Mouse (Mus musculus) spleen, postnatal 4 days (tissue): Measurements from ENCODE around the gene Slc3a2.

ENCODE experiments used
- DNase-seq, 2 experiments: peaks; one replicate each; pipeline ENCODE4 v3.0.0; 2022; ENCODE audit warnings: low spot score in 2 of 2

Gene Slc3a2

DNA sequence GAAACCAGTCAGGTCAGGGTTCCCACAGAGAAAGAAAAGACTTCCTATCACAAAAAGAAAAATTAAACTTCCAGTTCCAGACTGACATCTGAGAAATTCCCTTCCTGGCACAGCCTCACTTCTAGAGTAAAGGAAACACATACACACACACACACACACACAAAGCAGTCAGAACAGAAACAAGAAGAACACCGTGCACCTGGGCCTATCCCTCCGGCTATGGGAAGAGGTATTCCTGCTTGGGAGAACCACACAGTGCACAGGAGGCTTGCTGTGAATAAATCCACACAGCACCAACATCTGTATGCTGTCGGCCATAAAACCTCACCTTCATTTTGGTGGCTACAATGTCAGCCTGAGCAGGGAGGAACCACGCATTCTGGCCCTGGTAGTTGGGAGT lies 11.7 kb downstream of the Slc3a2 start:
- DNase-seq = no peak

DNA sequence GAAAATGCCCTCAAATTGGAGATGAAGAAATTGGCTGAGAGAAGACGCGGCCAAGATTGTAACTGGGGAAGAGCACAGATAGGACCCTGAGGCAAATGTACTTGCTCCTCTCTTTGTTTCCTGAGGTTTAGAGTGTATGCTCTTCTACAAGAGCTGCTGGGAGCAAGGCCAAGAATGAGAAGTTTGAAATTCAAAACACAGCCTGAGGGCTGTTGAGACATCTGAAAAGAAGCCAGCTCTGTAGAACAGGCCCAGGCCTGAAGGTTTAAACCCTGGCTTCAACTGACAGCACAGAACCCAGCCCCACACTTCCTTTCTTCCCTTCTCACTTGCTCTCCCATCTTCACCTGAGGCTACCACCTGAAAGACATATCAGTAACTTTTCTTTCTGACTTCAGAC lies 13.1 kb downstream of the Slc3a2 start:
- DNase-seq = no peak

DNA sequence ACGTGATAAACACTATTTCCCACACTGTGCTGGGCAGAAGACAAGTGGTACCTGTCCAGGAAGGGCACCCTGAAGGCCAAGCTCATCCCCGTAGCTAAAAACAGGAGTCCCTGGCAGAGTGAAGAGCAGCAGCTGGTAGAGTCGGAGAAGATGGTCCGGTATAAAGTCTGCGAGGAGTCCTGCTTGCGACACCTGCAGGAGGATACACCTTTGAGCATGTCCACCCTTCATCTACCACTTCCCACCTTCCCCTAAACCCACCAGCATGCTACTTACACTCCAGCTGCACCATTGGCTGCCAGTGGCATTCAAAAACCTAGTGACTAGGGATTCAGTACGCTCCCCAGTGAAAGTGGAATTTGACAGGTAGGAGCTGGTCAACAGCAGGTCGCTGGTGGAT lies 14.2 kb downstream of the Slc3a2 start:
- DNase-seq = no peak

DNA sequence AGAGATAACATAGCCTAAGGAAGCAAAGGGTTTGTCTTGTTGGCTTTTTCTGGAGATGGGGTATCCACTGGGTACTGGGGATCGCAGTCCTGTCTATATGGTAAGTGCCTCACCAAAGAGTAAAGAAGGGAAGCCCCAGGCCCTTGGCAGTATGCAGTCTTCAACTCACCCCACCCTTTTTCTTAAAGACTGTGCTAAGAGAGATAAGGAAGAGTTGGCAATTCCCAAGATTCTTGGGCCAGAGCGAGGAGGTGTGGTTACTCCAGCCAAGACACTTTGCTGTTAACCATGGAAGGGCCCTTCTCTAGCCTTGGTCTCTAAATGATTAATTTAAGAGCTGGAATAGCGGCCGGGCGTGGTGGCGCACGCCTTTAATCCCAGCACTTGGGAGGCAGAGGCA lies 16.2 kb downstream of the Slc3a2 start:
- DNase-seq = no peak

DNA sequence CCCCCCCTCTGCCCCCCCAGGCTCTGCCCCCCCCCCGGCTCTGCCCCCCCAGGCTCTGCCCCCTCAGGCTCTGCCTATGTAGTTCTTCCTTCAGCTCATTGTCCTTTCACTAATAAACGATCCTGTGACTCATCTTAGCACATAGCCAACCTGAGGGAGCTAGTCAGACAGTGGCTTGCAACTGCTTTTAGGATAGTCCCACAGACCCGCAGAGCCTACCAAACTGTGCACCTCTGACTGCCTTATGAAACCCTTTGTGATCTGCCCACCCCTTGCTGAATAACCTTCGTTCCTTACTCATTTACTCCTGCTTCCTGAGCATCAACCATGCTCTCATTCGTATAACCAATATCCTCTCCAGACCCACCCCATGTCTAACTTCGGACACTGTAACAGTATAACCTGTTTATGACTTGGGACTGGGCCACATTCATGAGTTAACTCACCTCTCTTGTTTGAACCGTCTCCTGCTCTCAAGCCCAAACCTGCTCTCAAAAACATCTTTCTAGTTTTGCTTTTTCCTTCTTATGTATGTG lies 17.0 kb downstream of the Slc3a2 start:
- no peak for DNase-seq

DNA sequence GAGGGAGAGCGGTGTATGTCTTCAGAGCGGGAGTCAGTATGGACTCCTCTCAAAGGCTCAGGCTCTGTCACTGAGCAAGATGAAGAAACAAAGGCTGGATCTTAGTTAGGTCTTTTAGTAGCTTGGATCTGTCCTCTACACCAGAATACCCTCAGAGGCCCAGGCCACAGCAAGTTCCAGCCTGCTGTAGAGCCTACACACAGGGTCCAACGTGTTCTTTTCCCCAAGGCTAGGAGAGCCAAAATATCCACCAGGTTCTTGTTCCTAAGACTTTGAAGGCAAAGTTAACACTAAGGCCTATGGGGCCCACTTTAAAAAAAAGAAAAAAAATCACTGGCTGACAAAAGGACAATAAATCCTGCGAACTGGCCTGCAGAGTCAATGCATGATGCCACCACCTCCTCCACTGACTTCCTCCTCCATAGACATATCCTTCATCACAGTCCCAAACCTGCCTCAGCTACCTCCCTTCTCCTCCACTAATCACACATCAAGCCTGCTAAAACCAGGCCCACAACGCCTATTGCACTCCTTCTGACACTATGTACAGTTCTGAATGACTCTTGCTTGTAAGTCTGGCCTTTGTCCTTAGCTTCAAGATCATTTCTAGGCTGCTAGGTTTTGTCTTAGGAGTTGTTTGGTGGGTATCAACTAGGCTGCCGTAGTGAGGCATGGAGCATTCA lies 18.0 kb downstream of the Slc3a2 start:
- DNase-seq = no peak

DNA sequence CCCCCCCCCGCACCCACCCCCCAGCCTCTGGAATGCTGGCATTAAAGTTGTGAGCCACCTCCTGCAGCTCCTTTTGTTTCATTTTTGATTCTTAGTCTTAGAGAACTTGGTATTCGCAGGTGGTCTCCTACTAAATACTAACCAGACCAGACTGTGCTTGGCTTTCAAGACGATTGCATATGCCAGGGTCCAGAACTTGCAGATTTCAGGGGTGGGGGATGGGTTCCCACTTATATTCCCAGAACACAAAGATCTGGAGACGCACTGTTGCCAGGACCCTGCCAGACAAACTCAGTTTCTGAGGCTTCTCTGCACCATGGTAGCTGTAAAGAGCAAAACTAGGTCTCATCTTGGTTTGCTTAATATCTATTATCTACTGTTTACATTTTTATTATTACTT lies 19.6 kb downstream of the Slc3a2 start:
- DNase-seq = no peak

DNA sequence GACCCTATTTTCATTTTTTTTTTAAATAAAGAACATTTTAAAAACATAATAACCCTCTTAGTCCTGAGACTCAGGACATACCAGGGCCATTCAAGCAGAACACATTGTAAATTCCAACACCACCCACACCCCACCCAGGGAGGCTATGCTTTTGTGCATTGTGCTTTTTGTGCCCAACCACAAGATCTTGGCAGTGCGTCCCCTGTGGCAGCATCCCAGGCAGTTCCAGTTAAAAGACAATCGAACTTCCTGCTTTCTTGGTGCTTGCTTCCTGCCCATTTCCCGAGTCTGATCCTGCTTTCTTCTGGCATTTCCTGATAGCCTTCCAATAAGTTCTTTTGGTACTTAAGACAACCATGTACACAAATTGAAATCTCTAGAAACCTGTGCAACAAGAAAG lies 20.7 kb downstream of the Slc3a2 start:
- DNase-seq = no peak

- no peak for DNase-seq
Observed at GRCm38 (mm10) chr19:8699652-8700051, 23.5 kb downstream of the Slc3a2 start.

DNA sequence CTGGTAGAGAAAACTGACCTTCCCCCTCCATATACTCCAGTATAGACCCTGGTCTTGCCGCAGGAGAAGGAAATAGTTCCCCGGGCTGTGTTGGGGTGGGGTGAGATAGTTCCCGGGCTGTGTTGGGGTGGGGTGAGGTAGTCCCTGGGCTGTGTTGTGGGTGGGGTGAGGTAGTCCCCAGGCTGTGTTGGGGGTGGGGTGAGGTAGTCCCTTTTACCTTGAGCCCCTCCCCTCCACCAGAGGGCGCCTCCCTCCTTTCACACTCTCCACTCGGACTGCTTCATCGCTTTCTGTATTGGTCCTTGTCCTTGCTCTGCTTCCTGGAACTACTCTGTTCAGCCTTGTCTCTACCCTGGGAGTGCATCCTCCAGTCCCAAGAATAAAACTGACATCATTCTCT lies 27.8 kb downstream of the Slc3a2 start:
- peak; percentile 64 to 86 for DNase-seq

- DNase-seq = no peak
Observed at GRCm38 (mm10) chr19:8692740-8693139, 30.4 kb downstream of the Slc3a2 start.

DNA sequence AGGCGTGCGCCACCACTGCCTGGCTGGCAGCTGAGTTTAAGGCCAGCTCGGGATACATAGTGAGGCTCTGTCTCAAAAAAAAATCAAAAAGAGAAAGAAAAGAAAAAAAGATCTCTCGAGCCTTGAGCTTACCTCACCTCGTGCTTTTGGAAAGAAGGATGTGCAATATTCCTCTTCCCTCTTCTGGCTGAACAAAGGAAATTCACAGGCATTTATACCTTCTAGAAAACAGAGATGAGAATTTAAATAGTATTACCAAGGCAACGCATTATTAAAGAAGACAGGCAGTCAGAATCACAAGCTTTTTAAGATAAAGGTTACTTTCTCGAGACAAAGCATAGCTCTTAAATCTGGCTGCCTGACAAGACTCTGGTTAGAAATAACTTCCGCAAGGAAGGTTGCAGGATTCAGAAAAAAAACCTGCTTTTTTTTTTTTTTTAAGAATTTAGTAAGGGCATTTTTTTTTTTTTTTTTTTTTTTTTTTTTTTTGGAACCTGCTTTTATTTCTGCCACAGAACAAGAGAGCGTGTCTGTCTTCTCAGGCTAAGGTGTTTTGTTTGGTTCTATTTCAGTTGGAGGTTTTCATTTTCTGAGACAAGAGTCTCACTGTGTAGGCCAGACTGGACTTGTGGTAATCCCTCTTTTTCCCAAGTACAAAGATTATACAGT lies 31.2 kb downstream of the Slc3a2 start:
- DNase-seq = no peak

DNA sequence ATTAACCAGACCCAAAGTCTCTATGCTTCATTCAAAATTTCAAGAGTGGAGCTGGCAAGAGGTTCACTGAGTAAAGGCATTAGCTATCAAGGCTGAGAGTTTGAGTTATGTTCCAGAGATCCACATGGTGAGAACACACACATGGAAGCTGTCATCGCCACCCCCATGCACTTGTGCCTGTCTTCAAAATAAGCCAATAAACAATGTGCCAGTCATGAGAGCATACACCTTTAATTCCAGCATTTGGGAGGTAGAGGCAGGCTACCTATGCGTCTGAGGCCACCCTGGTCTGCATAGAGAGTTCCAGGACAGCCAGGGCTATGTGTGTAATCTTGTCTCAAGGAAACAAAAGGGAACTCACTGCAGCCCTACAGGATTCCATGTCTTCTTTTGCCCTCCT lies 39.5 kb downstream of the Slc3a2 start:
- no peak for DNase-seq

GRCm38 (mm10) chr19:8682996-8683395 lies 40.2 kb downstream of the Slc3a2 start:
- DNase-seq = peak; percentile 64 to 84

DNA sequence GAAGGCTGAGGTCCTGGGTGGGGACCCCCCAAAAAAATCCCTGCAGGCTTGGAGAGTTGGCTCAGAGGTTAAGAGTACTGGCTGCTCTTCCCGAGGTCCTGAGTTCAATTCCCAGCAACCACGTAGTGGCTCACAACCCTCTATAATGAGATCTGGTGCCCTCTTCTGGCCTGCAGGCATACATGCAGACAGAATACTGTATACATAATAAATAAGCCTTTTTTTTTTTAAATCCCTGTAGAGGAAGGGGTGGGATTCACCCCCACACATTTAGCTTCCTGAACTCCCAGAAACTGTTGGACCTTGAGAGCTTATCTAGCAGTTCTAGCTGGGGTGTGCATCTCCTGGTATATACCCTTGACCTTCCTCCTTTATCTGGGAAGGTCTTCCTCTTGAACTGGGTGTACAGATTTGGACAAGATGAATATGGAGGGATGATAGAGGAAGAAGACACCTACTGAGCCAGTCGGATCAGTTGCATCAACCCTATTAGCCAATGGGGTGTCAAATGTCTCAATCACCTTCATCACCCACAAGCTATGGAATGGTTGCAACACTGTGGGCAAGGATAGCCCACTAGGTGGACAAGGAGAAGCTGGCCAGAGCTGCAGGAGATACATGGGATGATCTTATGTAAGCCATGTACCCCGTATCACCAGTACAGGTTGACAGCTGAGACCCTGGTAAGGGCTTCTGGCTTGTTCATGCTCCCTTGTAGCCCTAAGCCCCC lies 41.4 kb downstream of the Slc3a2 start:
- no peak for DNase-seq

DNA sequence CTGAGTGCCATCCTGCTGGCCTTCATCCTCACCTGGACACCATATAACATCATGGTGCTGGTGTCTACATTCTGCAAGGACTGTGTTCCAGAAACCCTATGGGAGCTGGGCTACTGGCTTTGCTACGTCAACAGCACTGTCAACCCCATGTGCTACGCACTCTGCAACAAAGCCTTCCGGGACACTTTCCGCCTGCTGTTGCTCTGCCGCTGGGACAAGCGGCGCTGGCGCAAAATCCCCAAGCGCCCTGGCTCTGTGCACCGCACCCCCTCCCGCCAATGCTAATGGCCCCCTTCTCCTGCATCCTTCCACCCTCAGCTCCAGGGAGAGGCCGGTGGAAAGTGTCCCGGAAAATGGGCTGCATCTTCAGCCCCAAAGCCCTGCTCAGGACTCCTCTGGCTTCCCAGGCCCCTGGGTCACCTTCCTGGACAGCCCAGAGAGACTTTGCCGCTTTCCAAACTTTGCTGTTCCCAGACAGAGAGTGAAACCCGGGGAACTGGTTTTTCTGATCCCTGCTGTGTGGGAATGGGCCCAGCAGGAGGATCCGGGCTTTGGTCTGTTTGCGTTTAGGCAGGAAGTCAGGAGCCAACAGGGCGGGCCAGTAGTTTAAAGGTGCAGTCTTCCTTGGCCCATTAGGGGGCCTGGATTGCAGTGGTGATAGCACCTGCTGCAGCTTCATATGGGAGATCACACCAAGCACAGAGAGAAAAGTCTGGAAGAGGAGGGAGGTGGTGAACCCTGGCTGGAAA lies 44.0 kb downstream of the Slc3a2 start:
- DNase-seq = no peak

DNA sequence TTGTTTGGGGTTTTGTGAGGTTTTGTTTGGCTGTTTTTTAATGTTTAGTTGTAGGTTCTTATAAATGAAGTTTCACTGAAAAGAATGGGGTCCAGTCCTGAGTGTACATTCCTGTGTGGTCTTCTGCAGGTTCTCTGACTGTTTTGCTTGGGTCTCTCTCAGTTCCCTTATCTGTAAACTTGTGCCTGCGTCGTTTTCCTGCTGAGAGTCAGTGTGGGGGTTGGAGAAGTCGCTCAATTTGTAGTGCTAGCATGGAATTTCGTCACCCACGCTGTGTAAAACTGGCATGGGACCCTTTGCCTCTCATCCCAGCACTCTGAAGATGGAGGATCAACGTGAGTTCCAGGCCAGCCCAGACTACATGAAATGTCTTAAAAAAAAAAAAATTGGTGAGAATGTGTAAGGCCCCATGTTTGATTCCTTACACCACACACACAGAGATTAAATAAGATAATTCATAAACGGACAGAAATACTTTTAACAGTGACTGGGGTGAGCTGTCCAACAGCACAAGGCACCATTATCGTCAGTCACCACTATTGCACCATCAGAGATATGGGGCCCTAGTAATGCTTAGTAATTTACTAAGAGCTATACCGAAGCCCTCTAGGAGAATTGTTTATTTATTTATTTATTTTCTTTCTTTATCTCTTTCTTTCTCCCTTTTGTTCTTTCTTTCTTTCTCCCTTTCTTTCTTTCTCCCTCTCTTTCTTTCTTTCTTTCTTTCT lies 49.7 kb downstream of the Slc3a2 start:
- DNase-seq = no peak

DNA sequence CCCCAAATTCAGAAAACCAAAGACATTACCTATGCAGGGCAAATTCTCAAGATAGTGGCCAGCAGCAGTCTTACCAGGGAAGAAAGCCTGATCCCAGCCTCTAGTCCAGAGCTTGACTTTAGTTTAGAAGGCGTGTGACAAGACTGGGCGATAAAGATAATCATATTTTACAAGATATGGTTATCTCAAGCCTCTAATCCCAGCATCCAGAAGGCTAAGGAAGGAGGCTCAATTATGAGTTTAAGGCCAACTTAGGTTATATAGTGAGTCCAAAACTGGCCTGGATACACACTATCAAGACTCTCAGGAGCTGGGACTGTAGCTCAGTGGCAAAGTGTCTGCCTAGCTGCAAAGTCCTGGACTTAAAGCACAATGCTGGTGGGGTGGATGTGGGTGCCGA lies 50.3 kb downstream of the Slc3a2 start:
- no peak for DNase-seq

DNA sequence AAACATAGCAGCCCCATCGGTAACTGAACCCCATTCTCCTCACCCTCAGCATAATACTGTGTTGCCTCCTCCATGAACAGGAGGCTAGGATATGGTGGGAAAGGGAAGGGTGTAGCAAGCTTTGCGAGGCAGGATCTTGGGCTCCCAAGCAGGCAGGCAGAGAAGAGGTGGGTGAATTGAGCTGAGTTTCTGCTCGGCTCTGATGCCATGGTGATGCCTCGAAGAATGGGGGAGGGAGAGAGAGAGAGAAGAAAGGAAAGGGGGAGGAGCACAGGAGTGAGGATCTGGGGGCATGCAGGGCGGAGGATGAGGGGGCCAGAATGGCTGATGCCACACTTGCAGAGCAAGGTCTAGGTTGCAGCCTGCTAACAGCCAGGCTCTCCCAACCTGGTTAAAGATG lies 57.4 kb downstream of the Slc3a2 start:
- no peak for DNase-seq

- DNase-seq = no peak
Observed at GRCm38 (mm10) chr19:8664859-8665258, 58.3 kb downstream of the Slc3a2 start.

GRCm38 (mm10) chr19:8663911-8664421 lies 59.2 kb downstream of the Slc3a2 start:
- no peak for DNase-seq
